Mouse (Mus musculus) megakaryocyte, embryonic 14.5 days (primary cell): ENCODE data around the gene Tgfbr2.

Experiments used
- FLI1 ChIP-seq: IDR thresholded peaks from 2 replicates; pipeline ENCODE4 v1.6.1; 2012; ENCODE audit warnings: low read length, inconsistent platforms, mixed read lengths
- GATA1 ChIP-seq: IDR thresholded peaks from 3 replicates; pipeline ENCODE4 v1.6.1; 2012; ENCODE audit warnings: mixed read lengths, low read length, inconsistent platforms, borderline replicate concordance

DNA sequence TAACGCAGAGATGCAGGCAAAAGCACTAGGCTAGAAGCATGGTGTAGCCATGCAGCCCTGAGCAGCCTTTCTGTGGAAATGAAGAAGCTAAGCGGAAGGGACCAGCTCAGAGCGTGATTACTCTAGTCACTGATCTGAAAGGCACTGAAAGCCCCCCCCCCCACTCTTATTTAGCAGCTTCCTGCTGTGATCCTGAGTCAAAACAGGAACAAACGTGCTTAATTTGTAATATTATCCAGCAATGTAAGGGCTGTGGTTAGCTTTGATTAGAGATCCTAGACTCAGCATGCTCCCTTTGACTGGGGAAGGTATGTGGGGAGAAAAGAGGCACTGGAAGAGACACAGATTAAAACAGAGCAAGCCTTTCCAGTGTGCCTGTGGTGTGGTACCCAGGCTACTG, 48.7 kb downstream of the Tgfbr2 start:
- no peak for TF ChIP-seq GATA1
- no peak for TF ChIP-seq FLI1
